Mouse (Mus musculus): Measurements from ENCODE around the gene Erp44. TPM values are rescaled to one million over a fixed set of nuclear protein-coding genes. Genes with fewer than 3 reads are reported as not detected.

Erp44 gene
- polyA plus RNA-seq (2015; fragmentation: Nextera tagmentation; extraction: Ambion mirVana) = 60.6 and 62.5 TPM in 2 replicates

- Histone ChIP-seq H3K9me3 (no peaks in the 10 kb centered on the region), H3K27me3 (no peaks in the 10 kb centered on the region), H3K9ac (replicated peaks) (peak within 1 kb of the TSS; percentile 94), H3K4me2 (replicated peaks) (peak within 1 kb of the TSS; percentile 94), H3K36me3 (no peaks in the 10 kb centered on the region), H3K4me1 (replicated peaks) (peaks cover 25% of the 10 kb centered on the region), H3K4me3 (replicated peaks) (peak within 1 kb of the TSS; percentile 99), H3K27ac (peak within 1 kb of the TSS; percentile 86)
- WGBS = under 1% methylated on average over 41 of the region's 41 CpGs
- peak; percentile 100 for ATAC-seq
Observed at GRCm38 (mm10) chr4:48279498-48280134, at the start of gene Erp44, which contains the start of gene Invs. TSS of gene Erp44 (minus strand) at chr4:48279558. TSS of gene Invs (plus strand) at chr4:48279760.

- H3K36me3 ChIP-seq = no peaks in the 10 kb centered on the region
- H3K27ac ChIP-seq = no peak overlapping the region
- no peaks in the 10 kb centered on the region for H3K9me3 ChIP-seq
- no peaks in the 10 kb centered on the region for H3K4me1 ChIP-seq (replicated peaks)
- no peak overlapping the region for H3K4me3 ChIP-seq (replicated peaks)
- no peak overlapping the region for H3K9ac ChIP-seq (replicated peaks)
- WGBS = 68% methylated on average over 2 of the region's 2 CpGs
- H3K4me2 ChIP-seq (replicated peaks) = no peak overlapping the region
- H3K27me3 ChIP-seq = 0 out of 2 replicates have a peak, but pooled peaks cover 6% of the 10 kb centered on the region
- ATAC-seq = no peak
Observed at GRCm38 (mm10) chr4:48328042-48328441, 48.7 kb upstream of the Erp44 start.

- H3K4me2 ChIP-seq (replicated peaks) = no peak overlapping the region
- H3K36me3 ChIP-seq = no peaks in the 10 kb centered on the region
- no peak overlapping the region for H3K9ac ChIP-seq (replicated peaks)
- H3K4me1 ChIP-seq (replicated peaks) = no peaks in the 10 kb centered on the region
- no peak for ATAC-seq
- no peak overlapping the region for H3K4me3 ChIP-seq (replicated peaks)
- H3K9me3 ChIP-seq = no peaks in the 10 kb centered on the region
- 0 out of 2 replicates have a peak, but pooled peaks cover under 1% of the 10 kb centered on the region for H3K27me3 ChIP-seq
- H3K27ac ChIP-seq = no peak overlapping the region
Observed at GRCm38 (mm10) chr4:48327192-48327591, 47.8 kb upstream of the Erp44 start.

- no peak overlapping the region for H3K27ac ChIP-seq
- H3K4me1 ChIP-seq (replicated peaks) = peaks cover 9% of the 10 kb centered on the region
- no peaks in the 10 kb centered on the region for H3K36me3 ChIP-seq
- ATAC-seq = no peak
- 46% methylated on average over 1 of the region's 1 CpGs for whole genome bisulfite sequencing
- H3K9me3 ChIP-seq = no peaks in the 10 kb centered on the region
- H3K4me2 ChIP-seq (replicated peaks) = no peak overlapping the region
- H3K9ac ChIP-seq (replicated peaks) = no peak overlapping the region
- no peak overlapping the region for H3K4me3 ChIP-seq (replicated peaks)
- H3K27me3 ChIP-seq = no peaks in the 10 kb centered on the region
Observed at GRCm38 (mm10) chr4:48322095-48322494, 42.7 kb upstream of the Erp44 start.

GRCm38 (mm10) chr4:48321276-48321675, 41.9 kb upstream of the Erp44 start:
- Histone ChIP-seq H3K27ac (no peak overlapping the region), H3K4me2 (replicated peaks) (no peak overlapping the region), H3K9me3 (no peaks in the 10 kb centered on the region), H3K4me3 (replicated peaks) (no peak overlapping the region), H3K36me3 (no peaks in the 10 kb centered on the region), H3K9ac (replicated peaks) (no peak overlapping the region), H3K27me3 (no peaks in the 10 kb centered on the region), H3K4me1 (replicated peaks) (peaks cover 9% of the 10 kb centered on the region)
- 95% methylated on average over 1 of the region's 1 CpGs for WGBS
- no peak for ATAC-seq

GRCm38 (mm10) chr4:48316036-48316435, 36.7 kb upstream of the Erp44 start:
- Histone ChIP-seq H3K27me3 (no peaks in the 10 kb centered on the region), H3K4me3 (replicated peaks) (no peak overlapping the region), H3K9me3 (no peaks in the 10 kb centered on the region), H3K4me2 (replicated peaks) (no peak overlapping the region), H3K27ac (no peak overlapping the region), H3K4me1 (replicated peaks) (peaks cover 4% of the 10 kb centered on the region), H3K9ac (replicated peaks) (no peak overlapping the region), H3K36me3 (no peaks in the 10 kb centered on the region)
- WGBS = 93% methylated on average over 3 of the region's 3 CpGs
- no peak for ATAC-seq

GRCm38 (mm10) chr4:48314814-48315213, 35.5 kb upstream of the Erp44 start:
- H3K9ac ChIP-seq (replicated peaks) = no peak overlapping the region
- 96% methylated on average over 3 of the region's 3 CpGs for WGBS
- no peak for ATAC-seq
- H3K4me2 ChIP-seq (replicated peaks) = no peak overlapping the region
- H3K4me1 ChIP-seq (replicated peaks) = no peaks in the 10 kb centered on the region
- H3K4me3 ChIP-seq (replicated peaks) = no peak overlapping the region
- no peak overlapping the region for H3K27ac ChIP-seq
- H3K9me3 ChIP-seq = no peaks in the 10 kb centered on the region
- H3K27me3 ChIP-seq = no peaks in the 10 kb centered on the region
- H3K36me3 ChIP-seq = 0 out of 2 replicates have a peak, but pooled peaks cover 2% of the 10 kb centered on the region

- Histone ChIP-seq H3K4me2 (replicated peaks) (no peak overlapping the region), H3K27ac (peak overlapping the region; percentile 76), H3K36me3 (peaks cover 4% of the 10 kb centered on the region; the same call in 1 of the 2 replicates), H3K9ac (replicated peaks) (no peak overlapping the region), H3K9me3 (no peaks in the 10 kb centered on the region), H3K27me3 (no peaks in the 10 kb centered on the region), H3K4me1 (replicated peaks) (peaks cover 8% of the 10 kb centered on the region), H3K4me3 (replicated peaks) (no peak overlapping the region)
- WGBS = 22% methylated on average over 5 of the region's 5 CpGs
- peak; percentile 94 for ATAC-seq
Observed at GRCm38 (mm10) chr4:48287086-48287757, 7.9 kb upstream of the Erp44 start.

- 98% methylated on average over 1 of the region's 1 CpGs for WGBS
- no peaks in the 10 kb centered on the region for H3K9me3 ChIP-seq
- H3K4me1 ChIP-seq (replicated peaks) = peaks cover 21% of the 10 kb centered on the region
- no peaks in the 10 kb centered on the region for H3K36me3 ChIP-seq
- no peak for ATAC-seq
- no peaks in the 10 kb centered on the region for H3K27me3 ChIP-seq
- H3K27ac ChIP-seq = no peak overlapping the region
- H3K4me3 ChIP-seq (replicated peaks) = no peak overlapping the region
- no peak overlapping the region for H3K4me2 ChIP-seq (replicated peaks)
- no peak overlapping the region for H3K9ac ChIP-seq (replicated peaks)
Observed at GRCm38 (mm10) chr4:48281121-48281520, 1.8 kb upstream of the Erp44 start.

- no peak for ATAC-seq
- Histone ChIP-seq H3K4me3 (replicated peaks) (peak overlapping the region; percentile 99), H3K4me2 (replicated peaks) (peak overlapping the region; percentile 94), H3K36me3 (no peaks in the 10 kb centered on the region), H3K27me3 (no peaks in the 10 kb centered on the region), H3K27ac (peak overlapping the region; percentile 44; the same call in 1 of the 2 replicates), H3K9ac (replicated peaks) (peak overlapping the region; percentile 94), H3K9me3 (no peaks in the 10 kb centered on the region), H3K4me1 (replicated peaks) (peaks cover 25% of the 10 kb centered on the region)
- WGBS = under 1% methylated on average over 34 of the region's 34 CpGs
Observed at GRCm38 (mm10) chr4:48278757-48279497, 431 bp downstream of the Erp44 start.

GRCm38 (mm10) chr4:48277011-48277410, 2.3 kb downstream of the Erp44 start:
- no peaks in the 10 kb centered on the region for H3K27me3 ChIP-seq
- 85% methylated on average over 3 of the region's 3 CpGs for WGBS
- H3K4me2 ChIP-seq (replicated peaks) = no peak overlapping the region
- no peaks in the 10 kb centered on the region for H3K9me3 ChIP-seq
- H3K4me1 ChIP-seq (replicated peaks) = peaks cover 30% of the 10 kb centered on the region
- no peak overlapping the region for H3K27ac ChIP-seq
- no peak for ATAC-seq
- H3K9ac ChIP-seq (replicated peaks) = no peak overlapping the region
- H3K36me3 ChIP-seq = no peaks in the 10 kb centered on the region; the same call in 1 of the 2 replicates
- no peak overlapping the region for H3K4me3 ChIP-seq (replicated peaks)

GRCm38 (mm10) chr4:48275736-48276135, 3.6 kb downstream of the Erp44 start:
- no peak for ATAC-seq
- H3K4me3 ChIP-seq (replicated peaks) = no peak overlapping the region
- peaks cover 35% of the 10 kb centered on the region for H3K4me1 ChIP-seq (replicated peaks)
- no peaks in the 10 kb centered on the region for H3K27me3 ChIP-seq
- no peak overlapping the region for H3K9ac ChIP-seq (replicated peaks)
- no peak overlapping the region for H3K4me2 ChIP-seq (replicated peaks)
- H3K27ac ChIP-seq = no peak overlapping the region
- H3K9me3 ChIP-seq = no peaks in the 10 kb centered on the region
- 90% methylated on average over 3 of the region's 3 CpGs for whole genome bisulfite sequencing
- no peaks in the 10 kb centered on the region; the same call in 1 of the 2 replicates for H3K36me3 ChIP-seq
